Mouse (Mus musculus) hindbrain, postnatal 0 days (tissue): ENCODE data around the gene Abhd14a. TPM values are rescaled to one million over a fixed set of nuclear protein-coding genes. Genes with fewer than 3 reads are reported as not detected.

Experiments used
- ATAC-seq: fragments of 200-750 bp; cut with Nextera tagmentation; 2 replicates; pipeline ENCODE4 v1.8.0; 2017; ENCODE audit warnings: mild to moderate bottlenecking, moderate TSS enrichment, moderate library complexity
- DNase-seq: peaks from one replicate; pipeline ENCODE4 v3.0.0-alpha.2; 2015; ENCODE audit warnings: low spot score
- H3K27ac ChIP-seq: fragments of 300-500 bp; sonication (generic); 2 replicates; pipeline ENCODE4 v1.5.1; 2014; ENCODE audit warnings: mild to moderate bottlenecking
- H3K27me3 ChIP-seq: fragments of 300-500 bp; sonication (generic); 2 replicates; pipeline ENCODE4 v1.6.1; 2014; ENCODE audit warnings: low read length, mixed read lengths; ENCODE audit not compliant: insufficient read depth
- H3K36me3 ChIP-seq: fragments of 300-500 bp; sonication (generic); 2 replicates; pipeline ENCODE4 v1.6.1; 2014; ENCODE audit warnings: low read length, mixed read lengths; ENCODE audit not compliant: insufficient read depth
- H3K4me1 ChIP-seq: fragments of 300-500 bp; sonication (generic); 2 replicates; pipeline ENCODE4 v1.6.1; 2014; ENCODE audit warnings: antibody characterized with exemption, low read length, mixed read lengths; ENCODE audit not compliant: insufficient read depth
- H3K4me2 ChIP-seq: fragments of 300-500 bp; sonication (generic); 2 replicates; pipeline ENCODE4 v1.6.1; 2014; ENCODE audit warnings: low read depth, mild to moderate bottlenecking, low read length, moderate library complexity, mixed read lengths
- H3K4me3 ChIP-seq: fragments of 300-500 bp; sonication (generic); 2 replicates; pipeline ENCODE4 v1.5.1; 2014; ENCODE audit warnings: low read length
- H3K9ac ChIP-seq: fragments of 300-500 bp; sonication (generic); replicated peaks from 2 replicates; pipeline ENCODE4 v1.6.1; 2014; ENCODE audit warnings: mild to moderate bottlenecking, low read length, moderate library complexity, mixed read lengths
- H3K9me3 ChIP-seq: fragments of 300-500 bp; sonication (generic); 2 replicates; pipeline ENCODE4 v1.6.1; 2016; ENCODE audit warnings: low read length, mixed read lengths
- CTCF ChIP-seq: IDR thresholded peaks from 2 replicates; pipeline ENCODE4 v1.5.1; 2016; ENCODE audit warnings: antibody characterized with exemption, control low read depth, low read depth
- WGBS: fragments of 180-500 bp; shearing (Covaris S2); extraction: QIAGEN DNeasy Blood & Tissue Kit; methylation state at CpG from one replicate; pipeline ENCODE4 v1.1.7; 2014; 5-methylcytosine and 5-hydroxymethylcytosine counted together
- polyA plus RNA-seq: library from polyadenylated mRNA; unstranded; fragments of >200 nt; fragmentation: Nextera tagmentation; extraction: Ambion mirVana; gene quantifications from 2 replicates; pipeline ENCODE4 v1.2.1, GENCODE M21; 2015
- total RNA-seq: library from RNA; depleted of rRNA; stranded (reverse); fragments of >200 nt; gene quantifications from 2 replicates; pipeline ENCODE4 v1.2.3, GENCODE M21; 2014

Abhd14a gene
- total and polyA plus RNA-seq, 2 experiments from 2014 or later = 62.1 to 66.8 TPM

GRCm38 (mm10) chr9:106475663-106476001, 28.2 kb upstream of the Abhd14a start, which contains the start of gene Rrp9:
Gene Rrp9 (plus strand): TSS chr9:106475963.
- TF ChIP-seq CTCF = no peak
- peak within 1 kb of the TSS; percentile 33; the same call in 1 of the 2 replicates for H3K27ac ChIP-seq
- no peak within 1 kb of the TSS for H3K9ac ChIP-seq
- ATAC-seq (no peak), DNase-seq (no peak)
- H3K4me3 ChIP-seq = no peak within 1 kb of the TSS
- no peaks in the 10 kb centered on the region for H3K36me3 ChIP-seq
- H3K27me3 ChIP-seq = no peaks in the 10 kb centered on the region
- no peaks in the 10 kb centered on the region for H3K9me3 ChIP-seq
- 84% methylated on average over 10 of the region's 10 CpGs for WGBS
- peak within 1 kb of the TSS; percentile 40; the same call in 1 of the 2 replicates for H3K4me2 ChIP-seq
- H3K4me1 ChIP-seq = peaks cover 23% of the 10 kb centered on the region; the same call in 1 of the 2 replicates

- no peak overlapping the region for H3K4me3 ChIP-seq
- H3K4me2 ChIP-seq = no peak overlapping the region
- peaks cover 23% of the 10 kb centered on the region; the same call in 1 of the 2 replicates for H3K4me1 ChIP-seq
- 67% methylated on average over 7 of the region's 7 CpGs for WGBS
- no peaks in the 10 kb centered on the region for H3K36me3 ChIP-seq
- no peaks in the 10 kb centered on the region for H3K27me3 ChIP-seq
- ATAC-seq (no peak), DNase-seq (no peak)
- no peaks in the 10 kb centered on the region for H3K9me3 ChIP-seq
- no peak for TF ChIP-seq CTCF
- H3K9ac ChIP-seq = no peak overlapping the region
- H3K27ac ChIP-seq = no peak overlapping the region
Observed at GRCm38 (mm10) chr9:106475046-106475445, 27.6 kb upstream of the Abhd14a start.

GRCm38 (mm10) chr9:106474456-106474855, 27.0 kb upstream of the Abhd14a start:
- no peak overlapping the region for H3K9ac ChIP-seq
- no peaks in the 10 kb centered on the region for H3K36me3 ChIP-seq
- peak; percentile 74 for TF ChIP-seq CTCF
- H3K9me3 ChIP-seq = no peaks in the 10 kb centered on the region
- no peak overlapping the region for H3K4me2 ChIP-seq
- peaks cover 23% of the 10 kb centered on the region; the same call in 1 of the 2 replicates for H3K4me1 ChIP-seq
- 4% methylated on average over 6 of the region's 6 CpGs for WGBS
- DNase-seq = peak; percentile 62
- no peaks in the 10 kb centered on the region for H3K27me3 ChIP-seq
- H3K4me3 ChIP-seq = no peak overlapping the region
- no peak for ATAC-seq
- no peak overlapping the region for H3K27ac ChIP-seq

GRCm38 (mm10) chr9:106473753-106474105, 26.3 kb upstream of the Abhd14a start:
- no peak for DNase-seq

GRCm38 (mm10) chr9:106473081-106473752, 25.7 kb upstream of the Abhd14a start:
- H3K4me2 ChIP-seq = no peak overlapping the region
- 87% methylated on average over 16 of the region's 16 CpGs for WGBS
- H3K36me3 ChIP-seq = no peaks in the 10 kb centered on the region
- H3K27me3 ChIP-seq = no peaks in the 10 kb centered on the region
- H3K4me3 ChIP-seq = no peak overlapping the region
- no peaks in the 10 kb centered on the region for H3K9me3 ChIP-seq
- H3K9ac ChIP-seq = no peak overlapping the region
- H3K27ac ChIP-seq = no peak overlapping the region
- TF ChIP-seq CTCF = no peak
- DNase-seq (no peak), ATAC-seq (no peak)
- peaks cover 23% of the 10 kb centered on the region; the same call in 1 of the 2 replicates for H3K4me1 ChIP-seq

More at GRCm38 (mm10) chr9:106473753-106474105, 26.3 kb upstream of the Abhd14a start:
- 67% methylated on average over 4 of the region's 5 CpGs for WGBS
- no peaks in the 10 kb centered on the region for H3K27me3 ChIP-seq
- H3K27ac ChIP-seq = no peak overlapping the region
- no peak for ATAC-seq
- no peaks in the 10 kb centered on the region for H3K36me3 ChIP-seq
- TF ChIP-seq CTCF = no peak
- no peak overlapping the region for H3K4me2 ChIP-seq
- H3K9me3 ChIP-seq = no peaks in the 10 kb centered on the region
- H3K4me3 ChIP-seq = no peak overlapping the region
- H3K4me1 ChIP-seq = peaks cover 23% of the 10 kb centered on the region; the same call in 1 of the 2 replicates
- H3K9ac ChIP-seq = no peak overlapping the region

- H3K36me3 ChIP-seq = no peaks in the 10 kb centered on the region
- no peak overlapping the region; the same call in 1 of the 2 replicates for H3K27ac ChIP-seq
- H3K9ac ChIP-seq = no peak overlapping the region
- no peaks in the 10 kb centered on the region for H3K27me3 ChIP-seq
- no peak for TF ChIP-seq CTCF
- WGBS = 64% methylated on average over 4 of the region's 4 CpGs
- no peak overlapping the region for H3K4me2 ChIP-seq
- ATAC-seq (no peak), DNase-seq (no peak)
- H3K4me1 ChIP-seq = peaks cover 15% of the 10 kb centered on the region; the same call in 1 of the 2 replicates
- no peaks in the 10 kb centered on the region for H3K9me3 ChIP-seq
- no peak overlapping the region for H3K4me3 ChIP-seq
Observed at GRCm38 (mm10) chr9:106472321-106472720, 24.8 kb upstream of the Abhd14a start.

- peaks cover 15% of the 10 kb centered on the region; the same call in 1 of the 2 replicates for H3K4me1 ChIP-seq
- no peaks in the 10 kb centered on the region for H3K9me3 ChIP-seq
- ATAC-seq (no peak), DNase-seq (no peak)
- no peaks in the 10 kb centered on the region for H3K36me3 ChIP-seq
- H3K9ac ChIP-seq = no peak overlapping the region
- H3K4me2 ChIP-seq = no peak overlapping the region
- no peak overlapping the region for H3K27ac ChIP-seq
- H3K27me3 ChIP-seq = no peaks in the 10 kb centered on the region
- TF ChIP-seq CTCF = peak; percentile 3; the same call in 1 of the 2 replicates
- H3K4me3 ChIP-seq = no peak overlapping the region
- 25% methylated on average over 5 of the region's 5 CpGs for WGBS
Observed at GRCm38 (mm10) chr9:106471892-106472291, 24.4 kb upstream of the Abhd14a start.
